Mouse (Mus musculus): ENCODE measurements at regions not wholly inside any gene's neighbourhood (a gene's known extent, or its start where the extent isn't known, plus 50 kb on each side); places are given as distances from the start of the nearest gene placed in this dataset.

- TF ChIP-seq CTCF (IDR thresholded peaks at IDR 0.05; ENCODE audit: borderline replicate concordance, insufficient read depth, low read depth, low read length) (no peak), POLR2A (IDR thresholded peaks at IDR 0.05; ENCODE audit: borderline replicate concordance, insufficient read depth, low read length) (no peak)
Measured at GRCm38 (mm10) chr17:50454917-50455316, 54.3 kb upstream of the Plcl2 start.
